Mouse (Mus musculus) Patski (cell line): ENCODE results near the gene Zfp324. TPM values are rescaled to one million over a fixed set of nuclear protein-coding genes. Genes with fewer than 3 reads are reported as not detected.
A peak's percentile ranks its signal among the peaks of the same experiment; 100 is the strongest.
"Not testable (repeated sequence)": the region's sequence is repeated elsewhere in the genome, so short reads cannot be mapped to it uniquely, and the experiment has no call there.

ENCODE experiments used
- ATAC-seq: fragments of 100-300 bp; one replicate; pipeline ENCODE4 v1.8.0; 2021
- CTCF ChIA-PET: fragments of 350-600 bp; sonication (Branson Sonifier 250); formaldehyde crosslinking; loops from one replicate; lab custom pipeline; 2022; ENCODE audit warnings: inconsistent platforms; lab: Charles Lee
- POLR2A ChIA-PET: fragments of 350-600 bp; sonication (Branson Sonifier 250); formaldehyde crosslinking; loops from one replicate; lab custom pipeline; 2022; ENCODE audit warnings: antibody characterized with exemption, inconsistent platforms; lab: Charles Lee
- DNase-seq: peaks from one replicate; pipeline ENCODE4 v3.0.0-alpha.2; 2011; ENCODE audit warnings: low read depth, low spot score
- H3K27me3 ChIP-seq: fragments of 371-371 bp; one replicate; pipeline ENCODE4 v1.5.1; 2021
- CTCF ChIP-seq: fragments of 100-300 bp; IDR thresholded peaks from one replicate; pipeline ENCODE4 v1.5.1; 2021
- in situ Hi-C: fragments of 300-500 bp; cut with MboI; formaldehyde crosslinking; loops from 3 replicates; pipeline ENCODE4 v1.11.1; 2018; ENCODE audit warnings: low pct_unique_long_range_greater_than_20kb, mixed read lengths
- polyA plus RNA-seq: library from polyadenylated mRNA; unstranded; gene quantifications from one replicate; pipeline ENCODE4 v1.2.3, GENCODE M21; 2021

The Zfp324 gene
- polyA plus RNA-seq, result 7.9 TPM

- ChIA-PET POLR2A (interaction anchor here (0.6 kb wide), 1 partner anchor 14 kb away, joined by 4 read pairs; no protein-coding TSS in a partner anchor), CTCF (no interaction called here)
- peak; percentile 47 for DNase-seq
Observed at GRCm38 (mm10) chr7:12965678-12966091, at the start of gene Zfp324. Gene Zfp324 (plus strand): TSS chr7:12965838.

GRCm38 (mm10) chr7:12920495-12920894 lies 45.1 kb upstream of the Zfp324 start:
- DNase-seq, POLR2A ChIA-PET, ATAC-seq, H3K27me3 ChIP-seq, in situ Hi-C loops: not testable (repeated sequence)
- CTCF ChIA-PET, result interaction anchor here (1.5 kb wide), 1 partner anchor 24 kb away, joined by 5 read pairs; no protein-coding TSS in a partner anchor

More at GRCm38 (mm10) chr7:12965678-12966091, at the start of gene Zfp324:
- peak; percentile 95 for ATAC-seq
- no peak for TF ChIP-seq CTCF
- H3K27me3 ChIP-seq, result no peaks in the 10 kb centered on the region
- in situ Hi-C loops, result no loop called here

- ATAC-seq (peak; percentile 15), DNase-seq (peak; percentile 20)
- no peak for TF ChIP-seq CTCF
- no peaks in the 10 kb centered on the region for H3K27me3 ChIP-seq
- ChIA-PET POLR2A (no interaction called here), CTCF (interaction anchor here (1.1 to 2.4 kb wide), 3 partner anchors 12 to 109 kb away, joined by 3 to 7 read pairs (median 3); no protein-coding TSS in a partner anchor)
- in situ Hi-C loops, result no loop called here
Observed at GRCm38 (mm10) chr7:12921318-12921704, 44.3 kb upstream of the Zfp324 start.

- POLR2A ChIA-PET, result interaction anchor here (1.5 kb wide), 1 partner anchor 56 kb away, joined by 3 read pairs; the partner anchor contains the start of gene Zfp446
- CTCF ChIA-PET, result interaction anchor here (0.8 to 2.4 kb wide), 4 partner anchors 12 to 108 kb away, joined by 3 to 7 read pairs (median 3); no protein-coding TSS in a partner anchor
- H3K27me3 ChIP-seq, result no peaks in the 10 kb centered on the region
- DNase-seq (peak; percentile 96), ATAC-seq (peak; percentile 98)
- in situ Hi-C loops, result no loop called here
- TF ChIP-seq CTCF, result peak; percentile 74
Observed at GRCm38 (mm10) chr7:12921705-12922465, 43.8 kb upstream of the Zfp324 start, which contains the start of gene Rps5. Gene Rps5 (plus strand): TSS chr7:12922290.

- ATAC-seq (no peak), DNase-seq (no peak)
- ChIA-PET CTCF (interaction anchor here (0.8 to 2.4 kb wide), 4 partner anchors 11 to 36 kb away, joined by 3 to 7 read pairs (median 3); no protein-coding TSS in a partner anchor), POLR2A (interaction anchor here (1.2 to 1.5 kb wide), 2 partner anchors 9 to 55 kb away, joined by 3 to 4 read pairs; partner anchors contain the start of gene Zfp446)
- in situ Hi-C loops, result no loop called here
- no peaks in the 10 kb centered on the region for H3K27me3 ChIP-seq
- TF ChIP-seq CTCF, result no peak
Observed at GRCm38 (mm10) chr7:12922729-12923128, 42.9 kb upstream of the Zfp324 start.

- POLR2A ChIA-PET, result no interaction called here
- in situ Hi-C loops, result no loop called here
- CTCF ChIA-PET, result interaction anchor here (1.3 kb wide), 1 partner anchor 25 kb away, joined by 3 read pairs; no protein-coding TSS in a partner anchor
Observed at GRCm38 (mm10) chr7:12926316-12926715, 39.3 kb upstream of the Zfp324 start.

GRCm38 (mm10) chr7:12927191-12927680 lies 38.4 kb upstream of the Zfp324 start, which contains the start of gene Rnf225:
Gene Rnf225 (plus strand): TSS chr7:12927416.
- POLR2A ChIA-PET, result no interaction called here
- ATAC-seq (no peak), DNase-seq (no peak)
- no peaks in the 10 kb centered on the region for H3K27me3 ChIP-seq
- TF ChIP-seq CTCF, result no peak
- CTCF ChIA-PET, result no interaction called here
- in situ Hi-C loops, result no loop called here

More at GRCm38 (mm10) chr7:12926316-12926715, 39.3 kb upstream of the Zfp324 start:
- H3K27me3 ChIP-seq, result no peaks in the 10 kb centered on the region
- ATAC-seq (no peak), DNase-seq (no peak)
- TF ChIP-seq CTCF, result no peak

- DNase-seq, result no peak
- H3K27me3 ChIP-seq, result no peaks in the 10 kb centered on the region
- ChIA-PET POLR2A (no interaction called here), CTCF (no interaction called here)
- peak; percentile 49 for ATAC-seq
- in situ Hi-C loops, result no loop called here
- TF ChIP-seq CTCF, result no peak
Observed at GRCm38 (mm10) chr7:12927693-12928589, 37.7 kb upstream of the Zfp324 start.

GRCm38 (mm10) chr7:12933615-12934140 lies 32.0 kb upstream of the Zfp324 start:
- CTCF ChIA-PET, result interaction anchor here (0.6 to 2.1 kb wide), 3 partner anchors 10 to 12 kb away, joined by 3 to 8 read pairs (median 3); partner anchors contain the start of gene Rps5
- TF ChIP-seq CTCF, result no peak
- in situ Hi-C loops, result no loop called here
- no peaks in the 10 kb centered on the region for H3K27me3 ChIP-seq
- DNase-seq (no peak), ATAC-seq (no peak)
- POLR2A ChIA-PET, result no interaction called here
